Mouse (Mus musculus): ENCODE data around the gene Atp8b4.

- TF ChIP-seq POLR2A (IDR thresholded peaks at IDR 0.05; ENCODE audit: borderline replicate concordance, extremely low read depth, low read depth, low read length) (no peak), CTCF (IDR thresholded peaks at IDR 0.05; ENCODE audit: insufficient read depth, low read length) (no peak)
Measured at GRCm38 (mm10) chr2:126355259-126355658, 145.2 kb downstream of the Atp8b4 start.
